Mouse (Mus musculus): Measurements from ENCODE around the gene Nrros.

DNA sequence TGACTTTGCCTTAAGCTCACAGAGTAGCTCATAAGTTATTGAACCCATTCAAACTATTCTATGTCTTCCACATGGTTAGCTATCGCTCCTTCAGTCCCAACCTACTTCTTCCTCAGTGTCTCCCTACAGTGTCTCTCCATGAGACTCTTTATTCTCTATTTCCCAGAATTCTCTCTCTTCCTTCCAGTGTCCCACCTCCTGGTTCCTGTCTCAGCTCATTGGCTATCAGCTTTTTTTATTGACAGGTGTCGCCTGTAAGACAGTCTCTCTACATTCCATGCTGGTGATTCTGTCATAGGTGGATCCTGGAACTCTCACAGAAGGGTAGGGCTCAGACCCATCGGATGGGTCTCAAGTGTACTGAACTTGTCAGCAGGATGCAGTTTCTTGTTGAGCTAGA lies 40.0 kb downstream of the Nrros start:
- TF ChIP-seq CTCF (IDR thresholded peaks at IDR 0.05; ENCODE audit: low read depth, low read length) (no peak), POLR2A (IDR thresholded peaks at IDR 0.05; ENCODE audit: insufficient read depth, low read length) (no peak)
